Mouse (Mus musculus): Measurements from ENCODE around the gene Polm. TPM values are rescaled to one million over a fixed set of nuclear protein-coding genes. Genes with fewer than 3 reads are reported as not detected.

Polm gene
- 21.6 and 22.7 TPM in 2 replicates for polyA plus RNA-seq (2012; rRNA removed)

- peak; percentile 80 for DNase-seq (ENCODE audit: low read depth)
Observed at GRCm38 (mm10) chr11:5837251-5838246, at the start of gene Polm. TSS of gene Polm (minus strand) at chr11:5838016.

- no peak for DNase-seq (ENCODE audit: low read depth)
Observed at GRCm38 (mm10) chr11:5887250-5887649, 49.4 kb upstream of the Polm start.

- DNase-seq (ENCODE audit: low read depth) = no peak
Observed at GRCm38 (mm10) chr11:5886187-5886586, 48.4 kb upstream of the Polm start.

GRCm38 (mm10) chr11:5882518-5882917 lies 44.7 kb upstream of the Polm start:
- DNase-seq (ENCODE audit: low read depth) = no peak

GRCm38 (mm10) chr11:5879905-5880304 lies 42.1 kb upstream of the Polm start:
- DNase-seq (ENCODE audit: low read depth) = no peak

GRCm38 (mm10) chr11:5878661-5879060 lies 40.8 kb upstream of the Polm start:
- no peak for DNase-seq (ENCODE audit: low read depth)

GRCm38 (mm10) chr11:5877921-5878526 lies 40.2 kb upstream of the Polm start, which contains the start of gene Pold2:
TSS of gene Pold2 (minus strand) at chr11:5878292.
- DNase-seq (ENCODE audit: low read depth) = peak; percentile 78

- DNase-seq (ENCODE audit: low read depth) = no peak
Observed at GRCm38 (mm10) chr11:5877421-5877820, 39.6 kb upstream of the Polm start.

- no peak for DNase-seq (ENCODE audit: low read depth)
Observed at GRCm38 (mm10) chr11:5873192-5873591, 35.4 kb upstream of the Polm start.

- DNase-seq (ENCODE audit: low read depth) = no peak
Observed at GRCm38 (mm10) chr11:5872707-5873106, 34.9 kb upstream of the Polm start.

GRCm38 (mm10) chr11:5870069-5870468 lies 32.3 kb upstream of the Polm start:
- no peak for DNase-seq (ENCODE audit: low read depth)

GRCm38 (mm10) chr11:5869331-5869730 lies 31.5 kb upstream of the Polm start:
- no peak for DNase-seq (ENCODE audit: low read depth)

GRCm38 (mm10) chr11:5868324-5868723 lies 30.5 kb upstream of the Polm start:
- no peak for DNase-seq (ENCODE audit: low read depth)

GRCm38 (mm10) chr11:5867196-5867595 lies 29.4 kb upstream of the Polm start:
- DNase-seq (ENCODE audit: low read depth) = no peak

GRCm38 (mm10) chr11:5862394-5863105 lies 24.7 kb upstream of the Polm start:
- DNase-seq (ENCODE audit: low read depth) = no peak

GRCm38 (mm10) chr11:5861678-5862393 lies 24.0 kb upstream of the Polm start, which contains the start of gene Aebp1:
TSS of gene Aebp1 (plus strand) at chr11:5861947.
- no peak for DNase-seq (ENCODE audit: low read depth)

- no peak for DNase-seq (ENCODE audit: low read depth)
Observed at GRCm38 (mm10) chr11:5860639-5861038, 22.8 kb upstream of the Polm start.

- no peak for DNase-seq (ENCODE audit: low read depth)
Observed at GRCm38 (mm10) chr11:5859883-5860550, 22.2 kb upstream of the Polm start.

GRCm38 (mm10) chr11:5858723-5859122 lies 20.9 kb upstream of the Polm start:
- DNase-seq (ENCODE audit: low read depth) = no peak

- no peak for DNase-seq (ENCODE audit: low read depth)
Observed at GRCm38 (mm10) chr11:5856479-5857130, 18.8 kb upstream of the Polm start.

Data from gonadal fat pad, adult 2 months (tissue).